Mouse (Mus musculus): ENCODE measurements at regions not wholly inside any gene's neighbourhood (a gene's known extent, or its start where the extent isn't known, plus 50 kb on each side); places are given as distances from the start of the nearest gene placed in this dataset.

DNA sequence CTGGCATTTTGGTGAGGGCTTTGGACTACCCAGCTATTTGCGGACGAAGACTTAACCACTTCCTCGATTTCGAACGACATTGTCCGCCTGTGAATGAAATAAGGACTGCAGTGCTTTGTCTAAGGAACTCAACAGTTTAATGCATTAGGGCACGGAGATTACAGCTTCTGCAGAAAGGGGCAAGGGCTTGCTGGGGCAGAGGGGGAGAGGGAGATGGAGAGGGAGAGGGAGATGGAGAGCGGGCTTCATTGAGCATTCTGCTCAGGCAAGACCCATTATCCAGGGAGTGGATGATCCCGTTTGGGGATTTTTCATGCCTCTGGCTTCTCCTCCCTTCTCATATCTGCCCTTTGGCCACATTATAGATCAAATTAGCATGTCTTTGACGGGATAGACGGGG, 117.8 kb downstream of the Rpl14 start:
- ATAC-seq (ENCODE audit: insufficient read depth, low FRiP score) = no peak
- H3K36me3 ChIP-seq (ENCODE audit: control insufficient read depth, insufficient read depth, low read length) = no peaks in the 10 kb centered on the region

DNA sequence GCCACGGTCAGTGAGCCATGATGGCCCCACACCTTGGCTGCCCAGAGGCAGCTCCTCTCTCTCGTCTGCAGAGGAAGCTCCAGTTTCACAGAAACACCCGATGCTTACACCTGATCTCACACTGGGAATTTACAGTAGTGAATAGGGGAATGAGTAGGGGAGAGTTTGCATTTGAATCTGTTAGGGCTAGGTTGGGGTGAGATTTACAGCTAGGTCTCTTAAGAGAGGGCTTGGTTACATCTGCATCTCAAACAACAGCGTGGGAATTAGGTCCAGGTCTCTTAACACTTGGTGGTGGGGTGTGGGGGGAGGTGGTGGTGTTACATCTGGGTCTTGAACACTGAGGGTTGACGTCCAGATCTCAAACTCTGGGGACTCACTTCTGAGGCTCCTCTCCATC, 119.3 kb downstream of the Rpl14 start:
- Histone ChIP-seq H3K4me2 (ENCODE audit: low read depth, low read length) (peak overlapping the region; percentile 52; the same call in 1 of the 2 replicates), H3K9ac (ENCODE audit: low read length) (peak overlapping the region; percentile 58; the same call in 1 of the 2 replicates), H3K36me3 (ENCODE audit: control insufficient read depth, insufficient read depth, low read length) (no peaks in the 10 kb centered on the region), H3K9me3 (replicated peaks; ENCODE audit: control insufficient read depth, low read length) (no peaks in the 10 kb centered on the region), H3K4me3 (replicated peaks; ENCODE audit: low read length) (no peak overlapping the region), H3K27me3 (ENCODE audit: control insufficient read depth, insufficient read depth, low read length) (no peaks in the 10 kb centered on the region), H3K4me1 (ENCODE audit: control insufficient read depth, insufficient read depth, low read length) (peaks cover 23% of the 10 kb centered on the region), H3K27ac (ENCODE audit: low read length) (peak overlapping the region; percentile 98)
- ATAC-seq (ENCODE audit: insufficient read depth, low FRiP score) = no peak
- WGBS = 33% methylated on average over 5 of the region's 5 CpGs

More for the DNA sequence above, 117.8 kb downstream of the Rpl14 start:
- no peaks in the 10 kb centered on the region for H3K9me3 ChIP-seq (replicated peaks; ENCODE audit: control insufficient read depth, low read length)
- no peak overlapping the region for H3K4me2 ChIP-seq (ENCODE audit: low read depth, low read length)
- H3K4me1 ChIP-seq (ENCODE audit: control insufficient read depth, insufficient read depth, low read length) = peaks cover 23% of the 10 kb centered on the region
- no peak overlapping the region for H3K27ac ChIP-seq (ENCODE audit: low read length)
- WGBS = 80% methylated on average over 11 of the region's 11 CpGs
- no peak overlapping the region for H3K4me3 ChIP-seq (replicated peaks; ENCODE audit: low read length)
- H3K9ac ChIP-seq (ENCODE audit: low read length) = no peak overlapping the region
- no peaks in the 10 kb centered on the region for H3K27me3 ChIP-seq (ENCODE audit: control insufficient read depth, insufficient read depth, low read length)

DNA sequence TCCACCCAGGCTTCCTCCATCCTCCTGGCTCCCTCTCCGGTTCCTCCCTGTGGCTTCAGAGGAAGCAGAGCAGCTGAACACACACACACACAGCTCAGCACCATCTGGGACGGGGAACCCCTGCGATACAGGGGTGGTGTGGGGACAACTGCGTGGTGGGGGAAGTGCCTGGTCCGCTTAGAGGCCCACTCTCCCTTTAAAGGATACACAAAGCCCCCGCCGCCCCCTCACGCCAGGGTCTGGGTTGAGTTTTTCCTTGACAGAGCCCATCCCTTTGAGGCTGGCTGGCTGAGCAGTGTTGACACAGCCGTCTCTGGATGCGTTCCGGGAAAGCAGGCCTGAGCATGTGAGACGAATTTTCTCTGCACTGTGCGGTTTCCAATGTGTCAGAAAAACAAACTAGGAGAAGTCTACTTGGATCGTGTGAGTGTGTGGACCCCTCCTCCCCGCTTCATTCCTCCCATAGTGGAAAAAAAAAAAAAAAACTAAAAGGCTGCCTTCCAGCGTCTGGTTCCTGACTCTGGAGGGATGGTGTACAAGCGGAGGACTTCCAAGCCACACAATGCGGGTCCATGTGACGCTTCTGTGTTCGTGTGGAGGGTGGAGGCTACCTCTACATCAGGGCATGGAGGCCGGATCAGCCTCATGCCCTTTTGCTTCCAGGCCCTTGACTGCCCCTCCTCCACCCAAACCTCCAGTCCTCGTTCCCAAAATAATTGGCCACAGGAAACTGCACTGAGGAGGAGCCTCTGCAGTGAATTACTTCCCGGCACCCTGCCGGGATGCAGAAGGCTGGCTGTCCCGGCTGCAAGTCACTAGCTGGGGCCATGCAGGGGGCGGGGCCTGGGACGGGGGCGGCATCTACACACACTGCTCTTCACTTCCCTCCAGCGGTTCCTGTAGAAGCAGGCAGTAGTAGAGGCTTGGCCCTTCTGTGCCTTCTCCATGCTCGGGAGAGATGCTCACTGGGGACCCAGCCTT, 120.0 kb downstream of the Rpl14 start:
- peak overlapping the region; percentile 58 for H3K9ac ChIP-seq (ENCODE audit: low read length)
- 2% methylated on average over 30 of the region's 30 CpGs for WGBS
- no peaks in the 10 kb centered on the region for H3K27me3 ChIP-seq (ENCODE audit: control insufficient read depth, insufficient read depth, low read length)

GRCm38 (mm10) chr9:120691971-120692401, 120.7 kb downstream of the Rpl14 start:
- no peak for ATAC-seq (ENCODE audit: insufficient read depth, low FRiP score)
- H3K4me1 ChIP-seq (ENCODE audit: control insufficient read depth, insufficient read depth, low read length) = peaks cover 23% of the 10 kb centered on the region
- H3K9ac ChIP-seq (ENCODE audit: low read length) = peak overlapping the region; percentile 46
- no peaks in the 10 kb centered on the region for H3K9me3 ChIP-seq (replicated peaks; ENCODE audit: control insufficient read depth, low read length)
- peak overlapping the region; percentile 31; the same call in 1 of the 2 replicates for H3K4me3 ChIP-seq (replicated peaks; ENCODE audit: low read length)
- H3K27ac ChIP-seq (ENCODE audit: low read length) = peak overlapping the region; percentile 98
- peak overlapping the region; percentile 52 for H3K4me2 ChIP-seq (ENCODE audit: low read depth, low read length)
- H3K27me3 ChIP-seq (ENCODE audit: control insufficient read depth, insufficient read depth, low read length) = no peaks in the 10 kb centered on the region
- no peaks in the 10 kb centered on the region for H3K36me3 ChIP-seq (ENCODE audit: control insufficient read depth, insufficient read depth, low read length)
- 17% methylated on average over 14 of the region's 14 CpGs for WGBS

More for the DNA sequence above, 120.0 kb downstream of the Rpl14 start:
- Histone ChIP-seq H3K36me3 (ENCODE audit: control insufficient read depth, insufficient read depth, low read length) (no peaks in the 10 kb centered on the region), H3K4me3 (replicated peaks; ENCODE audit: low read length) (peak overlapping the region; percentile 31), H3K4me1 (ENCODE audit: control insufficient read depth, insufficient read depth, low read length) (peaks cover 23% of the 10 kb centered on the region), H3K4me2 (ENCODE audit: low read depth, low read length) (peak overlapping the region; percentile 52), H3K9me3 (replicated peaks; ENCODE audit: control insufficient read depth, low read length) (no peaks in the 10 kb centered on the region), H3K27ac (ENCODE audit: low read length) (peak overlapping the region; percentile 98)
- ATAC-seq (ENCODE audit: insufficient read depth, low FRiP score) = peak; percentile 91

DNA sequence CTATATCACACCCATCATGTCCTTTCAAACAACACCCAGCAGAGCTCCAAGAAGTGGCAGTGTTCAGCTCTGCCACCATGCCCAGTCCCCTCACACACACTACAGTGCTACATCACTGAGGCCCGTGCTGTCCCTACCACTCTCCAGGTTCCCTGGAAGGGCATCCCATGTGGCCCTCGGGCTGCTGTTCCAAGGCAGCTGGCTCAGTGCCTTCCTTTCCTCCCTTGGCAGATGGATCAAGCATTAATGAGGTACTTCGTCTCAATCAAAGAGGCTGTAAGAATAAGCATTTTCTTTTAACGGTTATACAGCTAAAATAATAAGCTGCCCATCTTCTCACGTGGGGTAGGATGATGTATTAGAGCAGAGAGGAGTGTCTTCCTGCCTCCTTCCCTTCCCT, 123.2 kb downstream of the Rpl14 start:
- Histone ChIP-seq H3K4me1 (ENCODE audit: control insufficient read depth, insufficient read depth, low read length) (peaks cover 23% of the 10 kb centered on the region), H3K9ac (ENCODE audit: low read length) (no peak overlapping the region), H3K4me3 (replicated peaks; ENCODE audit: low read length) (no peak overlapping the region), H3K27ac (ENCODE audit: low read length) (no peak overlapping the region), H3K9me3 (replicated peaks; ENCODE audit: control insufficient read depth, low read length) (no peaks in the 10 kb centered on the region), H3K4me2 (ENCODE audit: low read depth, low read length) (no peak overlapping the region), H3K36me3 (ENCODE audit: control insufficient read depth, insufficient read depth, low read length) (no peaks in the 10 kb centered on the region), H3K27me3 (ENCODE audit: control insufficient read depth, insufficient read depth, low read length) (no peaks in the 10 kb centered on the region)
- WGBS = 50% methylated on average over 5 of the region's 5 CpGs
- no peak for ATAC-seq (ENCODE audit: insufficient read depth, low FRiP score)

DNA sequence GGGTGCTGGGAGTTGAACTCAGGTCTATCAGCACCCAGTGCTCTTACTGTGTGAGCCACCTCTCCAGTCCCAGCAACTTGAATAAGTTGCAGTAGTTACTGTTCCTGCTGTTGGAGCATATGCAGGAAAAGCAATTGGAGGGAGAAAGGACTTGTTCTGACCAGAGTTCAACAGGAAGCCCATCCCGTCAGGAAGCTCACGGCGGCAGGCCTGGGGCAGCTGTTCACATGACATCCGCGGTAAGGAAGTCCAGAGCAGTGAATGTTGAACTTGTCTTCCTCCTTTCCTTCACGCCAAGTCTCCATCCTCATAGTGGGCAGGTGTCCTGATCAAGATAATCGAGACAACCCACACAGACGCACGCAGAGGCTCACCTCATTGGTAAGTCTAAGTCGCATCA, 124.7 kb downstream of the Rpl14 start:
- H3K27me3 ChIP-seq (ENCODE audit: control insufficient read depth, insufficient read depth, low read length) = no peaks in the 10 kb centered on the region
- H3K36me3 ChIP-seq (ENCODE audit: control insufficient read depth, insufficient read depth, low read length) = no peaks in the 10 kb centered on the region
- peaks cover 13% of the 10 kb centered on the region for H3K4me1 ChIP-seq (ENCODE audit: control insufficient read depth, insufficient read depth, low read length)
- no peaks in the 10 kb centered on the region for H3K9me3 ChIP-seq (replicated peaks; ENCODE audit: control insufficient read depth, low read length)
- 82% methylated on average over 10 of the region's 10 CpGs for WGBS
- no peak overlapping the region for H3K27ac ChIP-seq (ENCODE audit: low read length)
- no peak overlapping the region for H3K4me2 ChIP-seq (ENCODE audit: low read depth, low read length)
- H3K4me3 ChIP-seq (replicated peaks; ENCODE audit: low read length) = no peak overlapping the region
- no peak for ATAC-seq (ENCODE audit: insufficient read depth, low FRiP score)
- H3K9ac ChIP-seq (ENCODE audit: low read length) = no peak overlapping the region

- ATAC-seq (ENCODE audit: insufficient read depth, low FRiP score) = no peak
- Histone ChIP-seq H3K36me3 (ENCODE audit: control insufficient read depth, insufficient read depth, low read length) (no peaks in the 10 kb centered on the region), H3K4me2 (ENCODE audit: low read depth, low read length) (no peak overlapping the region), H3K4me3 (replicated peaks; ENCODE audit: low read length) (no peak overlapping the region), H3K27me3 (ENCODE audit: control insufficient read depth, insufficient read depth, low read length) (no peaks in the 10 kb centered on the region), H3K27ac (ENCODE audit: low read length) (no peak overlapping the region), H3K9ac (ENCODE audit: low read length) (no peak overlapping the region), H3K9me3 (replicated peaks; ENCODE audit: control insufficient read depth, low read length) (no peaks in the 10 kb centered on the region), H3K4me1 (ENCODE audit: control insufficient read depth, insufficient read depth, low read length) (no peaks in the 10 kb centered on the region)
- 89% methylated on average over 7 of the region's 7 CpGs for WGBS
These were observed 126.5 kb downstream of the Rpl14 start for GRCm38 (mm10) chr9:120697749-120698148.

DNA sequence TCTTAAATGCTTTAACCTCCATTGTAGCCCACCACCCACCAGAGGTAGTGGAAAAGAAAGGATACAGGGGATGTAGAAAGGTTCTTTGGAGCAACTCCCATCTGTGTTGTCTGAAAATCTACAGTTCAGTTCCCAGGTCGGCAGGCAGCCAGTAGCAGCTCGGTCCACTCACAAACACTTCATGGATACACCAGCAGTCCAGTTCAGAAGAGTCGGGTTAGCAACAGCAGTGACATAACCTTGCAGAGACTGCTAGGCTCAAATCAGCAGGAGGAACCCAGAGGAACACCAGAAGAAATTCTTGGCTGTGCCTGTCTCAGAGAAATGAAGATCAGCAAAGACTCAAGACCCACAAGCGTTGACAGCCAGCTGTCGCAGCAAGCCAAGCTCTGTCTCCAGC, 128.5 kb downstream of the Rpl14 start:
- H3K9ac ChIP-seq (ENCODE audit: low read length) = no peak overlapping the region
- no peaks in the 10 kb centered on the region for H3K27me3 ChIP-seq (ENCODE audit: control insufficient read depth, insufficient read depth, low read length)
- no peak overlapping the region for H3K4me2 ChIP-seq (ENCODE audit: low read depth, low read length)
- WGBS = 84% methylated on average over 5 of the region's 5 CpGs
- H3K9me3 ChIP-seq (replicated peaks; ENCODE audit: control insufficient read depth, low read length) = no peaks in the 10 kb centered on the region
- H3K4me3 ChIP-seq (replicated peaks; ENCODE audit: low read length) = no peak overlapping the region
- ATAC-seq (ENCODE audit: insufficient read depth, low FRiP score) = no peak
- H3K27ac ChIP-seq (ENCODE audit: low read length) = no peak overlapping the region
- no peaks in the 10 kb centered on the region for H3K4me1 ChIP-seq (ENCODE audit: control insufficient read depth, insufficient read depth, low read length)
- H3K36me3 ChIP-seq (ENCODE audit: control insufficient read depth, insufficient read depth, low read length) = no peaks in the 10 kb centered on the region

DNA sequence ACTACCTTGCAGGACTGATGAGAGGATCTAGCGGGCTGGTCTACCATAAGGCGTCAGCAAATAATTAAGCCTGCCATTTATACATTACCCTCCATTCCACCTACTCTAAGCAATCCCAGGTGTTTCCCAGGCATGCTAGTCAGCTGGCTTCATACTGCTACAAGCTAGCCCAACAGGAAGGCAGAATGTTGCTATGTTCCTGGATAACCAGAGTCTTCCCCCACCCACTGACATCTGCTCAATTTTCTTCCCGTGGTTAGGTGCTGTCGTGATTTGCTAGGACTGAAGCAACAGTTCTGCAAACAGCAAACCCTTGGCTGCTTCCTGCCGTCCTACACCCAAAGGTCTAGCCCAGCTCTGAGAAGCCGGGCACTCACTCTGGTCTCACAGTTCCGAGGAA, 131.6 kb downstream of the Rpl14 start:
- Histone ChIP-seq H3K9me3 (replicated peaks; ENCODE audit: control insufficient read depth, low read length) (no peaks in the 10 kb centered on the region), H3K9ac (ENCODE audit: low read length) (no peak overlapping the region), H3K4me2 (ENCODE audit: low read depth, low read length) (no peak overlapping the region), H3K27ac (ENCODE audit: low read length) (no peak overlapping the region), H3K4me3 (replicated peaks; ENCODE audit: low read length) (no peak overlapping the region), H3K4me1 (ENCODE audit: control insufficient read depth, insufficient read depth, low read length) (no peaks in the 10 kb centered on the region), H3K27me3 (ENCODE audit: control insufficient read depth, insufficient read depth, low read length) (no peaks in the 10 kb centered on the region), H3K36me3 (ENCODE audit: control insufficient read depth, insufficient read depth, low read length) (no peaks in the 10 kb centered on the region)
- no peak for ATAC-seq (ENCODE audit: insufficient read depth, low FRiP score)
- WGBS = 69% methylated on average over 7 of the region's 7 CpGs
